Mouse (Mus musculus) stomach, postnatal 0 days (tissue): Measurements from ENCODE around the gene Hist1h2bp.
"Not testable (repeated sequence)": the region's sequence is repeated elsewhere in the genome, so short reads cannot be mapped to it uniquely, and the experiment has no call there.

Source experiments
- CTCF ChIP-seq: IDR thresholded peaks from 2 replicates; pipeline ENCODE4 v1.5.1; 2016; ENCODE audit warnings: antibody characterized with exemption, low read depth, mild to moderate bottlenecking, moderate library complexity
- EP300 ChIP-seq: optimal IDR thresholded peaks from 2 replicates; pipeline ENCODE3; 2016; ENCODE audit warnings: antibody characterized with exemption

DNA sequence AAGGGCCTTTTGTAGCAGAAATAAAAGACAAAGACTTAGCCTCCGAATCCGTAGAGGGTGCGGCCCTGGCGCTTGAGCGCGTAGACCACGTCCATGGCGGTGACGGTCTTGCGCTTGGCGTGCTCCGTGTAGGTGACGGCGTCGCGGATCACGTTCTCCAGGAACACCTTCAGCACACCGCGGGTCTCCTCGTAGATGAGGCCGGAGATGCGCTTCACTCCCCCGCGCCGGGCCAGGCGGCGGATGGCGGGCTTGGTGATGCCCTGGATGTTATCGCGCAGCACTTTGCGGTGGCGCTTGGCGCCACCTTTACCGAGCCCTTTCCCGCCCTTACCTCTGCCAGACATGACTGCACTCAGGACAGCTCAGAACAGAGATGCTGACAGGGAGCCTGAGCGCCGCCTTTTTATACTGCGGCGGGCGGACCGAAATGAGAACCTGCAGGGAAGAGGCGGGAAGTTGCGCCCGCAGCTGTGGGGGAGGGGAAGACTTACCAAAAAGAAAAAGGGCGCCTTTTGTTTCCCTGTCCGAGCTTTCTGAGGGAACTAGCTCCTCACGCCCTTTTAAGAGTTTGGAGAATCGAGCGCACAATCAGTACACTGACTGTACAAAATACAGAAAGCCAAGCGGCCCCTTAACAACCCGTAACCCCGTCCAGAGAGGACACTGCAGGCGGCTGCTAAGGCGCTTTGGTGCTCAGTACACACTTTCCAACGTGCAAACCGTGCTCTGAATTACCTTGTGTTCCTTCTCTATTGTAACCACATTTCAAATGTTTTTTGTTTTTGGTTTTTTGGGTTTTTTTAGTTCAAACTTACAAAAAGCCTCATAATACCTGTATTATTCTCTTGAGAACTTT, 36.9 kb upstream of the Hist1h2bp start, which contains the start of gene Hist1h4k:
- not testable (repeated sequence) for TF ChIP-seq CTCF, EP300
